Mouse (Mus musculus) cerebellum, adult 18-20 months (tissue): ENCODE data around the gene Prc1.
A peak's percentile ranks its signal among the peaks of the same experiment; 100 is the strongest.

ENCODE experiments used
- DNase-seq, 2 experiments: peaks; one replicate each; pipeline ENCODE4 v3.0.0; 2021

Prc1 gene

DNA sequence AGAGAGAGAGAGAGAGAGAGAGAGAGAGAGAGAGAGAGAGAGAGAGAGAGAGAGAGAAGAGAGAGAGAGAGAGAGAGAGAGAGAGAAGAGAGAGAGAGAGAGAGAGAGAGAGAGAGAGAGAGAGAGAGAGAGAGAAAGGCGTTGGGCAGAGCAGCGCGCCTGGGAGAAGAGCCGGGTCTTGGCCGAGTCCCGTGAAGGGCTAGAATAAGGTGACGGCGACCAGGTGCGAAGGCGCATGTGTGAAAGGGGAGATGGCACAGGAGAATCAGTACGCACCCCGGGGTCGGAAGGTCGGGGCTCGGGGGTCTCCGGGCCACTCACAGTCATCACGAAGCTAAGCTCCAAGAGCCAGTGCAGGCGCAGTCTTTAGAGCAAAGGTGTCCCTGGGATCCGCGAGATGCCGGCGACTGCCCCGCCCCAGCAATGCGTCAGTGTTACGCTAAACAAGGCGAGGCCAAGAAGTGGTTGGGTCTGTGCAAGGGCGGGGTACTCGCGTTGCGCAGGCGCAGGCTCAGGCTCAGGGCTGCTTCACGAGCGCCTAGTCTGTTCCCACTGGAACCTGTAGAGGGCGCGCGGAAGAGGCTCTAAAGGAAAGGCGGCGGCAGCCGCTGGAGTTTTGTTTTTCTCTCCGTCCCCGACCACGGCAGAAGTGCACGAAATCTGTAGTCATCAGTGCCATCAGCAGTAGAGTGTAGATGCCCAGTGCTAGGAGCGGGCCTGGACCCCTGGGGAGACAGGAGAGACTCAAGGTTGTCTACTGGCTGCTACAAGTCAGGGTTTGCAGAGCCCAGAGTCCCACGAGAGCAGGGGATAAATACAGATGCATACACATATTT lies 45.8 kb downstream of the Prc1 start:
- peak; percentile 99 to 100 for DNase-seq

GRCm38 (mm10) chr7:80340793-80341192 lies 46.5 kb downstream of the Prc1 start, which contains the start of gene Unc45a:
Gene Unc45a, minus strand, starts transcription at chr7:80341005.
- peak; percentile 75 to 81 for DNase-seq

DNA sequence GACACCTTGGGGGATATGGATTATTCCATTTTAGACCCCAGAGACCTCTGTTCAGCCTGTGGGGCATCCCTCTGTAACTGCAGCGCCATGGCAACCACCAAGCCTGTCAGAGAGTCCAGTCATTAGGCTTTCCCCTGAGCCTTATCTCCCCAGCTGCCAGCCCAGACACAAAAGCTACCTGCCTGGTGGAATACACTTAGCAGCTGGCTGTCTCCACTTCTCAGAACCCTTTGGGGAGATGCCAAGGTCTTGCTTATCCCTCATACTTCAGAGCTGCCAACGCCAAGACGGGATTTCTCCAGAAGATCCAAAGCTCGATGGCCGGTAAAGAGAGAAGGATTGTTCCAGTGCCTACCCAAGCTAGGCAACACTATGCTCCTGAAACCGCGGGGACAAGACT lies 47.5 kb downstream of the Prc1 start:
- no peak for DNase-seq

DNA sequence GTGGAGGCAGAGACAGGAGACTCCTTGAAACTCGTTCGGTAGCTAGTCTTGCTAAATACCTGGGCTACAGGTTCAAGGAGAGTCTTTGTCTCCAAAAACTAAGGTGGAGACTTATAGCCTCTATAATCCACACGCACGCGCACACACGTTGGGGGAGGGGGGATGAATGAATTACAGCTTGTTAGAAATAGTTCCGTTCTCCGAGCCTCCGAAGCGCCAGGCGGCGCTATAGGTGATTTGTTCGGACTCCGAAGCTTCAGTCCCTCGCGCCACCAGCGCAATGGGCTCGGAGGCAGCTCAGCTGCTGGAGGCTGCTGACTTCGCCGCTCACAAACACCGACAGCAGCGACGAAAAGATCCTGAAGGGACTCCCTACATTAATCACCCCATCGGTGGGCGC lies 48.6 kb downstream of the Prc1 start, which contains the start of gene Hddc3:
Gene Hddc3, plus strand, starts transcription at position 247 of the 400 bp plus-strand sequence.
- DNase-seq = peak; percentile 95 to 98

- DNase-seq = no peak
These were observed 49.2 kb downstream of the Prc1 start for GRCm38 (mm10) chr7:80343270-80344018.

DNA sequence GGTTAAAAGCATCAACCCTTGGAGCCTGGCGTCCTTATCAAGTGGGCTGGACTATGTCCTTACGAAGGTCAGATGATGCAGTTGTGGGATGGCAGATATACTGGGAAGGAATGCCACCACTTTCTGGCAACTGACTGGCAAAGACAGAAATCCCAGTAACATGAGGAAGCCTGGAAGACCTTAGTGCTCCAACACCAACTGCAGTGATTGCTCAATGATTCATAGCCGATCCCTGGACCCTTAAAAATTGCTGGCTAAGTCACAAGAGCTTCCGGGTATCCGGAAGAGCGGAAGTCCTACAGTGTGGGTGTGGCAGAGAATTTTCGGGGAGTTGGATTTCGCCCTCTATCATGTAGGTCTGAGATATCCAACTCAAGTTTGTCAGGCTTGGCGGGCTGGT lies 51.9 kb downstream of the Prc1 start:
- DNase-seq = no peak

GRCm38 (mm10) chr7:80346830-80347229 lies 52.6 kb downstream of the Prc1 start:
- DNase-seq = no peak

GRCm38 (mm10) chr7:80347670-80348586 lies 53.7 kb downstream of the Prc1 start:
- no peak for DNase-seq

- no peak for DNase-seq
These were observed 56.6 kb downstream of the Prc1 start for GRCm38 (mm10) chr7:80350808-80351207.

DNA sequence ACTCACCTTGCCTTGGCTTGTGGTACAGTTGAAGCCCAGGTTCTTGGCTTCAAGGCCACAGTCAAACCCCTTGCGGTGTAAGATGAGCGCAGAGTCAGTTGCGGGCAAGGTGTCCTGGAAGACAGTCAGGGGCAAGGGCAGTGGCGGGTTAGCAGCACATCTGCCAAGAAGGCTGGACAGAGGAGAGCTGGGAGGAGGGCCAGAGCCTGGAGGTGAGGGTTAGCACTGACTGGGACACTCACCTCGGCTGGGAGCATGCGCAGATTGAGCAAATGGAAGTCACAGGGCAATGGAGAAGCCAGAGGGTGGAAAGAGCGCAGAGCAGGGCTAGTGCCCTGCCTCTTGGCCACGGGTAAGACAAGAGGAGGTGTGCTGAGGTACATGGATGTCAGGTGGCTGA lies 58.7 kb downstream of the Prc1 start:
- no peak for DNase-seq

GRCm38 (mm10) chr7:80356351-80356750 lies 62.1 kb downstream of the Prc1 start:
- peak; percentile 52 to 55 for DNase-seq

GRCm38 (mm10) chr7:80357156-80357555 lies 62.9 kb downstream of the Prc1 start:
- peak in 1 of 2 experiments; percentile 32 for DNase-seq

DNA sequence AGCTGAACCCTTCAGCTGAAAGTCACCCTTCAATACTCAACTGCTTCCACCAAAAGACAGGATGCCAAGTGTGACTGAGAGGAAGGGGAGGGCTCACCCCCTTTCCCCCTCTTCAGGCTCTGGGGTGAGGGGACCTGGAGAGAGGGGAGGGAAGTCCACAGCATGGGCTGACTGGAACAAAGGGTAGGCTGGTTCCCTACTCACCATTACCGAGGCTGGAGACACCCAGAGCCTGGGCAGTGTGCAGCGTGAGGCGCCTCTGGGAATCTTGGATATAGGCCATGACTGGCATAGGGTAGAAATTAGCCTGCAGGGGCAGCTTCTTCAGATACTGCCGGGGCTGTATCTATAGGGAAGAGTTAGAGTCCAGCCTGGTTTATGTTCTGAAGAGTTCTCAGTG lies 63.8 kb downstream of the Prc1 start:
- no peak for DNase-seq

DNA sequence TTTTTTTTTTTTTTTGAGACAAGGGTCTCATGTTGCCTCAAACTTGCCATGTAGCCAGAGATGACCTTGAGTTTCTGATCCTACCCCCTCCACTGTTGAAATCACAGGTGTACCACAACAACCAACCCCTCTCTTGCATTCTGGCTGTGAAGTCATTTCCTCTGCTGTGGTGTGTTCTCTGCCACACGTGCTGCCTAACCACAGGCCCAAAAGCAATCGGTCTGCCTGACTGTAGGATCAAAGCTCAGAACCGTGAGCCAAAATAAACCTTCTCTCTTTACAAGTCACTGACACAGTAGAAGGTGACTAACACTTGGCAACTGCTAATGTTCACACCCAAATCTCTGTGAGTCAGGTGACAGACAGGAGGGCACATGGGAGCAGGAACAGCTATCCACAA lies 66.2 kb downstream of the Prc1 start:
- no peak for DNase-seq

- no peak for DNase-seq
These were observed 71.5 kb downstream of the Prc1 start for GRCm38 (mm10) chr7:80365759-80366158.
